In genomic region chr4:151975441-151975840, GRCm38 (mm10) we compare ENCODE assay signal across 8 mouse cellular contexts. TPM values are rescaled to one million over a fixed set of nuclear protein-coding genes. Genes with fewer than 3 reads are reported as not detected.
DNase-seq lines count a peak whose midpoint lies in the region; ATAC-seq lines count a peak whose summit lies in the region.

No protein-coding gene starts in this region.

- peak; percentile 68 for DNase-seq in adrenal gland, postnatal 14 days
- no peak for DNase-seq in adrenal gland, adult 2 months
- peak; percentile 48 to 71 for DNase-seq in kidney, postnatal 25 days
- no peak for DNase-seq in kidney, postnatal 14 days
- peak; percentile 44 for DNase-seq in MN1 (ENCODE audit: low spot score)
- DNase-seq in ovary, postnatal 10 days (ENCODE audit: low spot score) = no peak
- no peak for DNase-seq in frontal cortex, postnatal 36 days (ENCODE audit: low spot score in 2 of 2)

- peak; percentile 27 for ATAC-seq in megakaryocyte progenitor cell, adult 5-6 weeks (replicated peaks; ENCODE audit: poor library complexity)

RNA-seq across cellular contexts. Expression of gene Thap3, which starts 13.4 kb away (rescaled TPM):
- 15.2 and 15.5 TPM in 2 replicates for total RNA-seq in adrenal gland, postnatal 14 days (2021)
- 10 to 100 TPM; 13.8 to 24.1 TPM for total RNA-seq in adrenal gland, adult 2 months (2021)
- polyA plus RNA-seq in adrenal gland, adult 2 months (2012; rRNA removed) = 64.6 and 88.7 TPM in 2 replicates
- 7.2 and 8.0 TPM in 2 replicates for total RNA-seq in megakaryocyte progenitor cell, adult 5-6 weeks (2015)
- total RNA-seq in megakaryocyte progenitor cell, adult 5-6 weeks (2017) = 6.1 and 6.4 TPM in 2 replicates

RNA-seq across cellular contexts. Expression of gene Phf13, which starts 20.6 kb away (rescaled TPM):
- 15.6 and 16.0 TPM in 2 replicates for total RNA-seq in adrenal gland, postnatal 14 days (2021)
- total RNA-seq in adrenal gland, adult 2 months (2021) = 10 to 100 TPM; 12.1 to 14.2 TPM
- polyA plus RNA-seq in adrenal gland, adult 2 months (2012; rRNA removed) = 22.8 and 24.3 TPM in 2 replicates
- total RNA-seq in megakaryocyte progenitor cell, adult 5-6 weeks (2015) = 2.8 and 4.6 TPM in 2 replicates
- total RNA-seq in megakaryocyte progenitor cell, adult 5-6 weeks (2017) = 1.0 and 2.7 TPM in 2 replicates

RNA-seq across cellular contexts. Expression of gene Klhl21, which starts 33.2 kb away (rescaled TPM):
- 18.7 TPM in 2 replicates for total RNA-seq in adrenal gland, postnatal 14 days (2021)
- total RNA-seq in adrenal gland, adult 2 months (2021) = 10 to 100 TPM; 17.8 to 23.7 TPM
- polyA plus RNA-seq in adrenal gland, adult 2 months (2012; rRNA removed) = 70.8 and 71.2 TPM in 2 replicates
- 3.4 and 3.6 TPM in 2 replicates for total RNA-seq in megakaryocyte progenitor cell, adult 5-6 weeks (2015)
- total RNA-seq in megakaryocyte progenitor cell, adult 5-6 weeks (2017) = 6.6 and 7.9 TPM in 2 replicates

RNA-seq across cellular contexts. Expression of gene Dnajc11, which starts 42.0 kb away (rescaled TPM):
- 117 and 122 TPM in 2 replicates for total RNA-seq in adrenal gland, postnatal 14 days (2021)
- total RNA-seq in adrenal gland, adult 2 months (2021) = 100 to 1,000 TPM in 1 of 2 experiments, 10 to 100 TPM in 1; 97.7 to 103 TPM
- polyA plus RNA-seq in adrenal gland, adult 2 months (2012; rRNA removed) = 84.5 and 107 TPM in 2 replicates
- 35.5 and 45.2 TPM in 2 replicates for total RNA-seq in megakaryocyte progenitor cell, adult 5-6 weeks (2015)
- 89.2 and 106 TPM in 2 replicates for total RNA-seq in megakaryocyte progenitor cell, adult 5-6 weeks (2017)

RNA-seq across cellular contexts. Expression of gene Zbtb48, which starts 52.0 kb away (rescaled TPM):
- 10.6 and 11.3 TPM in 2 replicates for total RNA-seq in adrenal gland, postnatal 14 days (2021)
- total RNA-seq in adrenal gland, adult 2 months (2021) = 10 to 100 TPM in 1 of 2 experiments, 1 to 10 TPM in 1; 7.9 to 10.2 TPM
- 9.1 and 10.5 TPM in 2 replicates for polyA plus RNA-seq in adrenal gland, adult 2 months (2012; rRNA removed)
- total RNA-seq in megakaryocyte progenitor cell, adult 5-6 weeks (2015) = 7.4 and 10.3 TPM in 2 replicates
- 4.8 and 6.6 TPM in 2 replicates for total RNA-seq in megakaryocyte progenitor cell, adult 5-6 weeks (2017)

Comparison
In these comparisons a context has a peak if more than half of its experiments do, and no peak if none do; other contexts are left out.
1. DNase-seq: peak in adrenal gland, postnatal 14 days (single experiment), kidney, postnatal 25 days (2 of 2) and MN1 (single experiment); none in adrenal gland, adult 2 months (single experiment), kidney, postnatal 14 days (single experiment), ovary, postnatal 10 days (single experiment) and frontal cortex, postnatal 36 days (0 of 2).